Mouse (Mus musculus) thymus, postnatal 14 days (tissue): ENCODE results near the gene Gm10382.
A peak's percentile ranks its signal among the peaks of the same experiment; 100 is the strongest.

Experiments
- DNase-seq: peaks from one replicate; pipeline ENCODE4 v3.0.0; 2021

The Gm10382 gene

GRCm38 (mm10) chr5:125389131-125389578 is at the start of gene Gm10382:
TSS of gene Gm10382 (plus strand) at chr5:125389322.
- peak; percentile 86 for DNase-seq

GRCm38 (mm10) chr5:125339851-125340531 is 49.1 kb upstream of the Gm10382 start:
- DNase-seq: peak; percentile 46

GRCm38 (mm10) chr5:125340547-125341262 is 48.4 kb upstream of the Gm10382 start, which contains the start of gene Scarb1:
TSS of gene Scarb1 (minus strand) at chr5:125341094.
- DNase-seq: peak; percentile 90

- no peak for DNase-seq
Measured at GRCm38 (mm10) chr5:125341459-125342090, 47.5 kb upstream of the Gm10382 start.

- no peak for DNase-seq
Measured at GRCm38 (mm10) chr5:125344296-125344695, 44.8 kb upstream of the Gm10382 start.

- DNase-seq: no peak
Measured at GRCm38 (mm10) chr5:125348067-125348466, 41.1 kb upstream of the Gm10382 start.

GRCm38 (mm10) chr5:125348487-125348886 is 40.6 kb upstream of the Gm10382 start:
- DNase-seq: peak; percentile 67

- DNase-seq: no peak
Measured at GRCm38 (mm10) chr5:125349391-125349790, 39.7 kb upstream of the Gm10382 start.

- no peak for DNase-seq
Measured at GRCm38 (mm10) chr5:125351057-125351456, 38.1 kb upstream of the Gm10382 start.

GRCm38 (mm10) chr5:125351939-125352338 is 37.2 kb upstream of the Gm10382 start:
- no peak for DNase-seq

GRCm38 (mm10) chr5:125352781-125353294 is 36.3 kb upstream of the Gm10382 start:
- DNase-seq: no peak

- DNase-seq: no peak
Measured at GRCm38 (mm10) chr5:125354885-125355492, 34.1 kb upstream of the Gm10382 start.

GRCm38 (mm10) chr5:125355650-125356049 is 33.5 kb upstream of the Gm10382 start:
- DNase-seq: no peak

- no peak for DNase-seq
Measured at GRCm38 (mm10) chr5:125357543-125358269, 31.4 kb upstream of the Gm10382 start.

GRCm38 (mm10) chr5:125358270-125358608 is 30.9 kb upstream of the Gm10382 start:
- no peak for DNase-seq

- DNase-seq: no peak
Measured at GRCm38 (mm10) chr5:125360566-125360965, 28.6 kb upstream of the Gm10382 start.

- no peak for DNase-seq
Measured at GRCm38 (mm10) chr5:125360981-125361510, 28.1 kb upstream of the Gm10382 start.

GRCm38 (mm10) chr5:125363894-125364293 is 25.2 kb upstream of the Gm10382 start:
- no peak for DNase-seq

GRCm38 (mm10) chr5:125364851-125365429 is 24.2 kb upstream of the Gm10382 start:
- no peak for DNase-seq

GRCm38 (mm10) chr5:125368156-125368555 is 21.0 kb upstream of the Gm10382 start:
- DNase-seq: no peak

GRCm38 (mm10) chr5:125368568-125368967 is 20.6 kb upstream of the Gm10382 start:
- peak; percentile 74 for DNase-seq
